ENCODE assay signal across 12 mouse cellular contexts in genomic region chr7:127885951-127886350, GRCm38 (mm10). TPM values are rescaled to one million over a fixed set of nuclear protein-coding genes. Genes with fewer than 3 reads are reported as not detected.
DNase-seq lines count a peak whose midpoint lies in the region; ATAC-seq and TF ChIP-seq lines count a peak whose summit lies in the region.
"Had no signal": no experiment of that assay in that cellular context is flagged by ENCODE, and none has a peak within 500 bp of the region (broad histone marks: within the 10 kb centered on the region; RNA-seq: fewer than 3 reads in every experiment).

No protein-coding gene starts in this region.

- H3K4me1 ChIP-seq in forebrain, embryonic 14.5 days (ENCODE audit: control insufficient read depth, insufficient read depth, low read length) = peaks cover 2% of the 10 kb centered on the region; the same call in 1 of the 2 replicates
- no peaks in the 10 kb centered on the region for H3K4me1 ChIP-seq in forebrain, postnatal 0 days (ENCODE audit: insufficient read depth)

- intact Hi-C loops in left cerebral cortex, postnatal 4 days (cut with DNase I) = no loop called here

- no peak overlapping the region for H3K4me3 ChIP-seq in forebrain, embryonic 14.5 days (ENCODE audit: low read depth, low read length)
- H3K4me3 ChIP-seq in forebrain, postnatal 0 days (ENCODE audit: low read depth, low read length) = no peak overlapping the region
- H3K4me3 ChIP-seq: limb, embryonic 15.5 days had no signal

- no peak overlapping the region for H3K4me2 ChIP-seq in forebrain, embryonic 14.5 days (ENCODE audit: low read length)
- H3K4me2 ChIP-seq in forebrain, postnatal 0 days (ENCODE audit: low read depth) = no peak overlapping the region
- H3K4me2 ChIP-seq: limb, embryonic 15.5 days had no signal

- TF ChIP-seq CTCF in forebrain, postnatal 0 days (IDR thresholded peaks at IDR 0.05; ENCODE audit: low read depth) = no peak

- H3K27me3 ChIP-seq in forebrain, embryonic 14.5 days (replicated peaks; ENCODE audit: control insufficient read depth, insufficient read depth, low read length) = no peaks in the 10 kb centered on the region
- H3K27me3 ChIP-seq in forebrain, postnatal 0 days (ENCODE audit: insufficient read depth, low read length) = no peaks in the 10 kb centered on the region
- H3K27me3 ChIP-seq: limb, embryonic 15.5 days had no signal

- no peaks in the 10 kb centered on the region for H3K9me3 ChIP-seq in forebrain, embryonic 14.5 days (replicated peaks; ENCODE audit: control insufficient read depth, low read length)
- H3K9me3 ChIP-seq in forebrain, postnatal 0 days (ENCODE audit: low read length) = no peaks in the 10 kb centered on the region
- H3K9me3 ChIP-seq: limb, embryonic 15.5 days had no signal

- DNase-seq in kidney, postnatal 10 days = peak; percentile 77
- no peak for DNase-seq in kidney, adult 18-20 months
- peak; percentile 83 for DNase-seq in ZHBTc4 (ENCODE audit: low read depth, low spot score)
- DNase-seq in heart, adult 9 months (ENCODE audit: low spot score in 2 of 2) = peak; percentile 80 to 83
- DNase-seq in ovary, postnatal 14 days (ENCODE audit: low spot score) = peak; percentile 38
- no peak for DNase-seq in forebrain, embryonic 14.5 days (ENCODE audit: low spot score)
- no peak for DNase-seq in left cerebral cortex, postnatal 4 days
- DNase-seq in forebrain, postnatal 0 days = no peak
- DNase-seq: thymus, adult 2 months had no signal

- 78% methylated on average over 6 of the region's 6 CpGs for WGBS in forebrain, embryonic 14.5 days
- WGBS in forebrain, postnatal 0 days = 74% methylated on average over 6 of the region's 6 CpGs

- no peak for ATAC-seq in forebrain, embryonic 14.5 days
- no peak for ATAC-seq in forebrain, postnatal 0 days

- H3K36me3 ChIP-seq in forebrain, embryonic 14.5 days (ENCODE audit: control insufficient read depth, insufficient read depth, low read length) = peaks cover 98% of the 10 kb centered on the region
- H3K36me3 ChIP-seq in forebrain, postnatal 0 days (ENCODE audit: insufficient read depth) = peaks cover 84% of the 10 kb centered on the region

- H3K27ac ChIP-seq in forebrain, embryonic 14.5 days (ENCODE audit: low read depth, low read length) = no peak overlapping the region
- H3K27ac ChIP-seq in forebrain, postnatal 0 days (ENCODE audit: low read depth, low read length) = no peak overlapping the region
- H3K27ac ChIP-seq: limb, embryonic 15.5 days had no signal

- H3K9ac ChIP-seq in forebrain, embryonic 14.5 days (ENCODE audit: low read length) = no peak overlapping the region
- no peak overlapping the region for H3K9ac ChIP-seq in forebrain, postnatal 0 days
- H3K9ac ChIP-seq: limb, embryonic 15.5 days had no signal

RNA-seq across cellular contexts. Expression of gene Prss53, which starts 4.8 kb away (rescaled TPM):
- 0.61 and 0.63 TPM in 2 replicates for polyA plus RNA-seq in forebrain, embryonic 14.5 days (2014; fragmentation: Nextera tagmentation; extraction: Ambion mirVana)
- under 1 TPM; 0.54 to 0.90 TPM for total RNA-seq in left cerebral cortex, postnatal 4 days (2021)
- total RNA-seq in forebrain, postnatal 0 days (2014; rRNA removed) = 0.62 and 0.81 TPM in 2 replicates
- 0.24 and 0.69 TPM in 2 replicates for polyA plus RNA-seq in forebrain, postnatal 0 days (2015; fragmentation: Nextera tagmentation; extraction: Ambion mirVana)
- total RNA-seq: neutrophil, adult 5-6 weeks had no signal

RNA-seq across cellular contexts. Expression of gene Gm21974, which starts 9.3 kb away (rescaled TPM):
- polyA plus RNA-seq in forebrain, embryonic 14.5 days (2014; fragmentation: Nextera tagmentation; extraction: Ambion mirVana) = not detected in 2 replicates
- not detected for total RNA-seq in left cerebral cortex, postnatal 4 days (2021)
- total RNA-seq in forebrain, postnatal 0 days (2014; rRNA removed) = not detected in 2 replicates
- polyA plus RNA-seq in forebrain, postnatal 0 days (2015; fragmentation: Nextera tagmentation; extraction: Ambion mirVana) = not detected in 2 replicates
- total RNA-seq: hematopoietic stem cell, adult 5-6 weeks; neutrophil, adult 5-6 weeks had no signal
- polyA plus RNA-seq: limb, embryonic 15.5 days; thymus, adult 2 months had no signal

RNA-seq across cellular contexts. Expression of gene Zfp668, which starts 9.3 kb away (rescaled TPM):
- polyA plus RNA-seq in forebrain, embryonic 14.5 days (2014; fragmentation: Nextera tagmentation; extraction: Ambion mirVana) = 24.1 and 29.1 TPM in 2 replicates
- total RNA-seq in left cerebral cortex, postnatal 4 days (2021) = 10 to 100 TPM; 33.1 to 36.4 TPM
- total RNA-seq in forebrain, postnatal 0 days (2014; rRNA removed) = 16.0 and 25.1 TPM in 2 replicates
- 23.7 and 34.2 TPM in 2 replicates for polyA plus RNA-seq in forebrain, postnatal 0 days (2015; fragmentation: Nextera tagmentation; extraction: Ambion mirVana)

RNA-seq across cellular contexts. Expression of gene Vkorc1, which starts 9.5 kb away (rescaled TPM):
- 61.5 and 69.9 TPM in 2 replicates for polyA plus RNA-seq in forebrain, embryonic 14.5 days (2014; fragmentation: Nextera tagmentation; extraction: Ambion mirVana)
- total RNA-seq in left cerebral cortex, postnatal 4 days (2021) = 10 to 100 TPM; 27.4 to 28.2 TPM
- total RNA-seq in forebrain, postnatal 0 days (2014; rRNA removed) = 17.2 and 28.0 TPM in 2 replicates
- polyA plus RNA-seq in forebrain, postnatal 0 days (2015; fragmentation: Nextera tagmentation; extraction: Ambion mirVana) = 69.4 and 73.0 TPM in 2 replicates

RNA-seq across cellular contexts. Expression of gene Zfp646, which starts 9.9 kb away (rescaled TPM):
- polyA plus RNA-seq in forebrain, embryonic 14.5 days (2014; fragmentation: Nextera tagmentation; extraction: Ambion mirVana) = 12.0 and 16.8 TPM in 2 replicates
- total RNA-seq in left cerebral cortex, postnatal 4 days (2021) = 10 to 100 TPM; 36.3 to 38.0 TPM
- total RNA-seq in forebrain, postnatal 0 days (2014; rRNA removed) = 31.2 and 37.7 TPM in 2 replicates
- 3.8 and 4.2 TPM in 2 replicates for polyA plus RNA-seq in forebrain, postnatal 0 days (2015; fragmentation: Nextera tagmentation; extraction: Ambion mirVana)

Comparison
In these comparisons a context has a peak if more than half of its experiments do, and no peak if none do; other contexts are left out.
1. DNase-seq: peak in kidney, postnatal 10 days (single experiment), ZHBTc4 (single experiment), heart, adult 9 months (2 of 2) and ovary, postnatal 14 days (single experiment); none in kidney, adult 18-20 months (single experiment), forebrain, embryonic 14.5 days (single experiment), left cerebral cortex, postnatal 4 days (single experiment) and forebrain, postnatal 0 days (single experiment).